In the genomic region with DNA sequence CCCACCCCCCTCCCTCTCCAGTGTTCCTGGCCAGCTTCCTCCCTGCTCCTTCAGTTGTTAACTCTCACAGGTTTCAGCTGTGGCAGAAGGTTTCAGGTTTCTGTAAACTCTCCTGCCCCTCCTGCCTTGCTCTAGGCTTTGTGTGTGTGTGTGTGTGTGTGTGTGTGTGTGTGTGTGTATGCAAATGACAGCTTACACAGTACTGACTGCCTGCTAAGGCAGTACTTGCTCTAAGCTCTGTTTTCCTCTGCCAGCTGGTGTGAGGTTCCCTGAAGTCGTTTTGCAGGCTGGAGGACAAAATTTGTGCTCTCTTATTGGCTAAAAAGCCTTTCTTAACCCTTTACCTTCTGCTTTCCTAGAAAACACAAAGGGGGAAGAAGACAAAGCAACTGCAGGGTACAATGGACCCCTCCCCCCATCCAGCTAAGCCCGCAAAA, we compare ENCODE assay signal across 11 mouse cellular contexts. TPM values are rescaled to one million over a fixed set of nuclear protein-coding genes. Genes with fewer than 3 reads are reported as not detected.
DNase-seq lines count a peak whose midpoint lies in the region; ATAC-seq and TF ChIP-seq lines count a peak whose summit lies in the region.
"Had no signal": no experiment of that assay in that cellular context is flagged by ENCODE, and none has a peak within 500 bp of the region (broad histone marks: within the 10 kb centered on the region; RNA-seq: fewer than 3 reads in every experiment).

No protein-coding gene starts in this region.

- no peaks in the 10 kb centered on the region for H3K36me3 ChIP-seq in thymus, adult 2 months (ENCODE audit: control insufficient read depth, insufficient read depth, low read length)
- H3K36me3 ChIP-seq in forebrain, embryonic 14.5 days (ENCODE audit: control insufficient read depth, insufficient read depth, low read length) = no peaks in the 10 kb centered on the region
- H3K36me3 ChIP-seq in lung, embryonic 16.5 days (ENCODE audit: control insufficient read depth, insufficient read depth, low read length) = no peaks in the 10 kb centered on the region

- H3K27ac ChIP-seq in thymus, adult 2 months (ENCODE audit: control insufficient read depth, insufficient read depth, low read length) = no peak overlapping the region
- no peak overlapping the region for H3K27ac ChIP-seq in forebrain, embryonic 14.5 days (ENCODE audit: low read depth, low read length)
- H3K27ac ChIP-seq in lung, embryonic 16.5 days (ENCODE audit: low read length) = no peak overlapping the region
- no peak overlapping the region for H3K27ac ChIP-seq in left cerebral cortex, adult 2 months

- no peaks in the 10 kb centered on the region for H3K9me3 ChIP-seq in forebrain, embryonic 14.5 days (replicated peaks; ENCODE audit: control insufficient read depth, low read length)
- no peaks in the 10 kb centered on the region for H3K9me3 ChIP-seq in lung, embryonic 16.5 days (ENCODE audit: control insufficient read depth, low read length)

- WGBS in thymus, adult 2 months = 15% methylated on average over 2 of the region's 2 CpGs
- 5% methylated on average over 2 of the region's 2 CpGs for WGBS in forebrain, embryonic 14.5 days
- WGBS in lung, embryonic 16.5 days = 0% methylated on average over 2 of the region's 2 CpGs

- H3K9ac ChIP-seq in forebrain, embryonic 14.5 days (ENCODE audit: low read length) = no peak overlapping the region
- no peak overlapping the region for H3K9ac ChIP-seq in lung, embryonic 16.5 days (ENCODE audit: low read length)

- no peak overlapping the region for H3K4me2 ChIP-seq in forebrain, embryonic 14.5 days (ENCODE audit: low read length)
- peak overlapping the region; percentile 32; the same call in 1 of the 2 replicates for H3K4me2 ChIP-seq in lung, embryonic 16.5 days (ENCODE audit: low read depth, low read length)

- no peaks in the 10 kb centered on the region; the same call in 1 of the 2 replicates for H3K4me1 ChIP-seq in thymus, adult 2 months (replicated peaks; ENCODE audit: control insufficient read depth, insufficient read depth, low read length)
- H3K4me1 ChIP-seq in forebrain, embryonic 14.5 days (ENCODE audit: control insufficient read depth, insufficient read depth, low read length) = no peaks in the 10 kb centered on the region
- no peaks in the 10 kb centered on the region; the same call in 1 of the 2 replicates for H3K4me1 ChIP-seq in lung, embryonic 16.5 days (replicated peaks; ENCODE audit: control insufficient read depth, insufficient read depth, low read length)

- H3K4me3 ChIP-seq in thymus, adult 2 months (ENCODE audit: control insufficient read depth, insufficient read depth, low read length) = no peak overlapping the region
- no peak overlapping the region for H3K4me3 ChIP-seq in forebrain, embryonic 14.5 days (ENCODE audit: low read depth, low read length)
- no peak overlapping the region for H3K4me3 ChIP-seq in lung, embryonic 16.5 days (ENCODE audit: low read length)
- no peak overlapping the region for H3K4me3 ChIP-seq in left cerebral cortex, adult 2 months

- no peaks in the 10 kb centered on the region for H3K27me3 ChIP-seq in thymus, adult 2 months (ENCODE audit: control insufficient read depth, insufficient read depth, low read length)
- no peaks in the 10 kb centered on the region for H3K27me3 ChIP-seq in forebrain, embryonic 14.5 days (replicated peaks; ENCODE audit: control insufficient read depth, insufficient read depth, low read length)
- H3K27me3 ChIP-seq in lung, embryonic 16.5 days (ENCODE audit: control insufficient read depth, insufficient read depth, low read depth, low read length) = no peaks in the 10 kb centered on the region

- DNase-seq in thymus, postnatal 0 days (ENCODE audit: low spot score) = peak; percentile 11
- DNase-seq in thymus, adult 2 months = no peak
- DNase-seq in forebrain, embryonic 14.5 days (ENCODE audit: low spot score) = peak; percentile 21
- DNase-seq in left cerebral cortex, adult 2 months (ENCODE audit: extremely low spot score in 1 of 2, low spot score in 2 of 2) = no peak
- DNase-seq in cerebellum, postnatal 14 days = no peak
- no peak for DNase-seq in adrenal gland, postnatal 36 days
- DNase-seq: layer of hippocampus, adult 9-11 months had no signal

- intact Hi-C loops in left cerebral cortex, adult 2 months (cut with DNase I) = no loop called here

- ATAC-seq in forebrain, embryonic 14.5 days = peak; percentile 62; the same call in 1 of the 2 replicates
- ATAC-seq in lung, embryonic 16.5 days (ENCODE audit: low read depth) = peak; percentile 88

- TF ChIP-seq CTCF in thymus, adult 2 months (IDR thresholded peaks at IDR 0.05; ENCODE audit: borderline replicate concordance, control insufficient read depth, extremely low read depth, insufficient read depth, low read length, poor library complexity) = no peak
- TF ChIP-seq CTCF in left cerebral cortex, adult 2 months (IDR thresholded peaks at IDR 0.05) = no peak

- TF ChIP-seq POLR2A in thymus, adult 2 months (IDR thresholded peaks at IDR 0.05; ENCODE audit: control insufficient read depth, extremely low read depth, insufficient read depth, low read length, poor library complexity) = no peak

RNA-seq across cellular contexts. Expression of a gene that starts 8.9 kb away (rescaled TPM):
- polyA plus RNA-seq in thymus, postnatal 0 days (2015; fragmentation: Nextera tagmentation; extraction: Ambion mirVana) = 0.35 and 0.48 TPM in 2 replicates
- 0.56 and 0.73 TPM in 2 replicates for polyA plus RNA-seq in thymus, adult 2 months (2012; rRNA removed)
- polyA plus RNA-seq in forebrain, embryonic 14.5 days (2014; fragmentation: Nextera tagmentation; extraction: Ambion mirVana) = not detected in 2 replicates
- 0.20 TPM in 1 of 2 replicates, not detected in the other for polyA plus RNA-seq in lung, embryonic 16.5 days (2015; fragmentation: Nextera tagmentation; extraction: Ambion mirVana)
- total RNA-seq in left cerebral cortex, adult 2 months (2021) = not detected
- not detected for total RNA-seq in adrenal gland, postnatal 36 days (2021)
- total RNA-seq: heart, adult 8-10 months; megakaryocyte progenitor cell, adult 5-6 weeks had no signal
- polyA plus RNA-seq: cortical plate, adult 2 months had no signal

RNA-seq across cellular contexts. Expression of a gene that starts 40.7 kb away (rescaled TPM):
- polyA plus RNA-seq in thymus, postnatal 0 days (2015; fragmentation: Nextera tagmentation; extraction: Ambion mirVana) = 0.25 and 0.26 TPM in 2 replicates
- polyA plus RNA-seq in thymus, adult 2 months (2012; rRNA removed) = 0.15 and 0.39 TPM in 2 replicates
- not detected in 2 replicates for polyA plus RNA-seq in forebrain, embryonic 14.5 days (2014; fragmentation: Nextera tagmentation; extraction: Ambion mirVana)
- polyA plus RNA-seq in lung, embryonic 16.5 days (2015; fragmentation: Nextera tagmentation; extraction: Ambion mirVana) = 0.15 TPM in 1 of 2 replicates, not detected in the other
- under 1 TPM in 1 of 2 experiments, not detected in 1; 0.27 TPM for total RNA-seq in left cerebral cortex, adult 2 months (2021)
- total RNA-seq in adrenal gland, postnatal 36 days (2021) = not detected
- total RNA-seq: heart, adult 8-10 months; megakaryocyte progenitor cell, adult 5-6 weeks had no signal

RNA-seq across cellular contexts. Expression of a gene that starts 42.4 kb away (rescaled TPM):
- 0.18 TPM in 2 replicates for polyA plus RNA-seq in thymus, postnatal 0 days (2015; fragmentation: Nextera tagmentation; extraction: Ambion mirVana)
- polyA plus RNA-seq in thymus, adult 2 months (2012; rRNA removed) = 0.27 and 3.4 TPM in 2 replicates
- polyA plus RNA-seq in forebrain, embryonic 14.5 days (2014; fragmentation: Nextera tagmentation; extraction: Ambion mirVana) = not detected in 2 replicates
- polyA plus RNA-seq in lung, embryonic 16.5 days (2015; fragmentation: Nextera tagmentation; extraction: Ambion mirVana) = 0.67 TPM in 1 of 2 replicates, not detected in the other
- not detected for total RNA-seq in left cerebral cortex, adult 2 months (2021)
- total RNA-seq in adrenal gland, postnatal 36 days (2021) = under 1 TPM in 1 of 2 experiments, not detected in 1; 0.76 TPM
- total RNA-seq: heart, adult 8-10 months; megakaryocyte progenitor cell, adult 5-6 weeks had no signal
- polyA plus RNA-seq: cortical plate, adult 2 months had no signal

Comparison
In these comparisons a context has a peak if more than half of its experiments do, and no peak if none do; other contexts are left out.
1. DNase-seq: peak in thymus, postnatal 0 days (single experiment) and forebrain, embryonic 14.5 days (single experiment); none in thymus, adult 2 months (single experiment), left cerebral cortex, adult 2 months (0 of 2), cerebellum, postnatal 14 days (0 of 2) and adrenal gland, postnatal 36 days (0 of 2).